Mouse (Mus musculus) testis, postnatal 10 days (tissue): ENCODE data around the gene Lzic.

ENCODE experiments used
- DNase-seq: peaks from one replicate; pipeline ENCODE4 v3.0.0; 2021; ENCODE audit warnings: low spot score

Lzic gene

GRCm38 (mm10) chr4:149527621-149528354 lies 42.8 kb downstream of the Lzic start:
- DNase-seq: no peak

GRCm38 (mm10) chr4:149529691-149530090 lies 44.7 kb downstream of the Lzic start:
- DNase-seq: no peak

GRCm38 (mm10) chr4:149539441-149539840 lies 54.4 kb downstream of the Lzic start:
- DNase-seq: no peak

GRCm38 (mm10) chr4:149541935-149542334 lies 56.9 kb downstream of the Lzic start:
- no peak for DNase-seq

- no peak for DNase-seq
Measured at GRCm38 (mm10) chr4:149542431-149542830, 57.4 kb downstream of the Lzic start.

- peak; percentile 93 for DNase-seq
Measured at GRCm38 (mm10) chr4:149542927-149543553, 58.0 kb downstream of the Lzic start.

GRCm38 (mm10) chr4:149544892-149545291 lies 59.9 kb downstream of the Lzic start:
- DNase-seq: no peak
